Mouse (Mus musculus) cerebellum, adult 2 months (tissue): Measurements from ENCODE around the gene Mrps7.

Source experiments
- CTCF ChIP-seq: fragments of 200-500 bp; IDR thresholded peaks from 2 replicates; pipeline ENCODE4 v1.5.1; 2011; ENCODE audit warnings: low read depth, mild to moderate bottlenecking, control low read depth, low read length, moderate library complexity, borderline replicate concordance; ENCODE audit not compliant: insufficient read depth
- POLR2A ChIP-seq: fragments of 200-500 bp; IDR thresholded peaks from 2 replicates; pipeline ENCODE4 v1.6.1; 2011; ENCODE audit warnings: low read length, control low read depth, borderline replicate concordance; ENCODE audit not compliant: insufficient read depth

DNA sequence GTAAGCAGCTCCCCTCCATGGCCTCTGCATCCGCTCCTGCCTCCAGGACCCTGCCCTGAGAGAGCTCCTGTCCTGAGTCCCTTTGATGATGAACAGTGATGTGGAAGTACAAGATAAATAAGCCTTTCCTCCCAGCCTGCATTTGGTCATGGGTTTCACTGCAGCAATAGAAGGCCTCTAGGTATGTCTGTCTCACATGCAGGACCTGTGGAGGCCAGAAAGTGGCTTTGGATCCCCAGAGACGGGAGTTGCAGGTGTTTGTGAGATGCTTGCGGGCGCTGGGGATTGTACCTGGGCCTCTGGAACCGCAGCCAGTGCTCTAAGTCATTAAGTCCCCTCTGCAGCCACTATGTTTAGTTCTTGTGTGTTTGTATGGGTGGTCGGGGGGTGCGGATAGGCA is 16.2 kb downstream of the Mrps7 start:
- no peak for TF ChIP-seq CTCF
- TF ChIP-seq POLR2A = no peak
